Mouse (Mus musculus) myocyte (in vitro differentiated cells): ENCODE measurements at regions not wholly inside any gene's neighbourhood (a gene's known extent, or its start where the extent isn't known, plus 50 kb on each side); places are given as distances from the start of the nearest gene placed in this dataset.

Experiments used
- H3K27me3 ChIP-seq: one replicate; pipeline ENCODE4 v1.6.1; 2011; ENCODE audit not compliant: control insufficient read depth, insufficient read depth, insufficient read length
- H3K36me3 ChIP-seq: one replicate; pipeline ENCODE4 v1.6.1; 2011; ENCODE audit not compliant: control insufficient read depth, insufficient read depth
- H3K4me2 ChIP-seq: one replicate; pipeline ENCODE4 v1.6.1; 2011; ENCODE audit warnings: low read depth, control low read depth
- H3K4me3 ChIP-seq: one replicate; pipeline ENCODE4 v1.5.1; 2011; ENCODE audit warnings: mild to moderate bottlenecking, control low read depth, moderate library complexity
- H3K79me2 ChIP-seq: one replicate; pipeline ENCODE4 v1.6.1; 2011; ENCODE audit not compliant: control insufficient read depth, insufficient read depth
- H3ac ChIP-seq: one replicate; pipeline ENCODE4 v1.6.1; 2011; ENCODE audit not compliant: control insufficient read depth, insufficient read length
- CEBPB ChIP-seq: IDR thresholded peaks from 2 replicates; pipeline ENCODE4 v1.6.1; 2011; ENCODE audit warnings: mild to moderate bottlenecking, moderate library complexity; ENCODE audit not compliant: poor library complexity, insufficient read depth, severe bottlenecking
- E2F4 ChIP-seq: IDR thresholded peaks from one replicate; pipeline ENCODE4 v1.6.1; 2011; ENCODE audit warnings: mild to moderate bottlenecking, control low read depth, moderate library complexity; ENCODE audit not compliant: insufficient read depth
- MAX ChIP-seq: IDR thresholded peaks from one replicate; pipeline ENCODE4 v1.6.1; 2011; ENCODE audit warnings: low read depth, mild to moderate bottlenecking, control low read depth
- MYOD1 ChIP-seq, 3 experiments: IDR thresholded peaks; one replicate each; pipeline ENCODE4 v1.6.1; 2011; ENCODE audit warnings: control low read depth in 2 of 3, low read depth in 2 of 3, mild to moderate bottlenecking in 2 of 3, moderate library complexity in 1 of 3; ENCODE audit not compliant: insufficient read length in 2 of 3, control insufficient read depth in 1 of 3
- MYOG ChIP-seq, 3 experiments: IDR thresholded peaks; one replicate each; pipeline ENCODE4 v1.6.1; 2011; ENCODE audit warnings: control low read depth in 2 of 3, low read depth in 2 of 3, mild to moderate bottlenecking in 2 of 3; ENCODE audit not compliant: insufficient read length in 2 of 3, control insufficient read depth in 1 of 3, insufficient read depth in 1 of 3
- POLR2A ChIP-seq: IDR thresholded peaks from one replicate; pipeline ENCODE4 v1.6.1; 2011; ENCODE audit warnings: low read depth, mild to moderate bottlenecking, control low read depth, moderate library complexity; ENCODE audit not compliant: insufficient read length
- POLR2AphosphoS2 ChIP-seq: IDR thresholded peaks from one replicate; pipeline ENCODE4 v1.6.1; 2011; ENCODE audit warnings: low read depth, control low read depth; ENCODE audit not compliant: insufficient read length
- REST ChIP-seq: IDR thresholded peaks from one replicate; pipeline ENCODE4 v1.6.1; 2011; ENCODE audit warnings: mild to moderate bottlenecking, control low read depth, moderate library complexity; ENCODE audit not compliant: insufficient read depth, insufficient read length
- SRF ChIP-seq: IDR thresholded peaks from one replicate; pipeline ENCODE4 v1.6.1; 2011; ENCODE audit warnings: low read depth; ENCODE audit not compliant: control insufficient read depth, insufficient read length
- TCF12 ChIP-seq: IDR thresholded peaks from one replicate; pipeline ENCODE4 v1.6.1; 2011; ENCODE audit warnings: mild to moderate bottlenecking, control low read depth; ENCODE audit not compliant: poor library complexity, insufficient read depth, severe bottlenecking
- TCF3 ChIP-seq: IDR thresholded peaks from one replicate; pipeline ENCODE4 v1.6.1; 2011; ENCODE audit warnings: low read depth, control low read depth; ENCODE audit not compliant: insufficient read length
- USF1 ChIP-seq: IDR thresholded peaks from one replicate; pipeline ENCODE4 v1.6.1; 2011; ENCODE audit warnings: low read depth, mild to moderate bottlenecking, control low read depth, moderate library complexity

GRCm38 (mm10) chr6:52415341-52415946 is 102.1 kb downstream of the Evx1 start:
- Histone ChIP-seq H3K4me2 (no peak overlapping the region), H3K79me2 (no peaks in the 10 kb centered on the region), H3K27me3 (no peaks in the 10 kb centered on the region), H3K36me3 (no peaks in the 10 kb centered on the region), H3ac (no peak overlapping the region), H3K4me3 (no peak overlapping the region)
- TF ChIP-seq POLR2A: no peak
- no peak for TF ChIP-seq MYOG (IDR thresholded peaks at IDR 0.05; ENCODE audit: control insufficient read depth in 1 of 3, insufficient read depth in 1 of 3, insufficient read length in 2 of 3, low read depth in 2 of 3)
- no peak for TF ChIP-seq REST
- TF ChIP-seq SRF: no peak
- TF ChIP-seq POLR2AphosphoS2: no peak
- no peak for TF ChIP-seq USF1
- no peak for TF ChIP-seq MYOD1 (IDR thresholded peaks at IDR 0.05; ENCODE audit: control insufficient read depth in 1 of 3, insufficient read length in 2 of 3, low read depth in 2 of 3)
- TF ChIP-seq TCF3: no peak
- no peak for TF ChIP-seq E2F4
- no peak for TF ChIP-seq MAX

GRCm38 (mm10) chr6:52416491-52416890 is 103.2 kb downstream of the Evx1 start:
- Histone ChIP-seq H3K27me3 (no peaks in the 10 kb centered on the region), H3ac (no peak overlapping the region), H3K36me3 (no peaks in the 10 kb centered on the region), H3K4me2 (no peak overlapping the region), H3K79me2 (no peaks in the 10 kb centered on the region), H3K4me3 (no peak overlapping the region)
- TF ChIP-seq POLR2AphosphoS2: no peak
- TF ChIP-seq SRF: no peak
- TF ChIP-seq TCF3: no peak
- no peak for TF ChIP-seq USF1

GRCm38 (mm10) chr6:52417439-52418124 is 104.3 kb downstream of the Evx1 start:
- no peak overlapping the region for H3K4me2 ChIP-seq
- TF ChIP-seq REST (no peak), MAX (no peak), CEBPB (no peak), POLR2AphosphoS2 (no peak)

DNA sequence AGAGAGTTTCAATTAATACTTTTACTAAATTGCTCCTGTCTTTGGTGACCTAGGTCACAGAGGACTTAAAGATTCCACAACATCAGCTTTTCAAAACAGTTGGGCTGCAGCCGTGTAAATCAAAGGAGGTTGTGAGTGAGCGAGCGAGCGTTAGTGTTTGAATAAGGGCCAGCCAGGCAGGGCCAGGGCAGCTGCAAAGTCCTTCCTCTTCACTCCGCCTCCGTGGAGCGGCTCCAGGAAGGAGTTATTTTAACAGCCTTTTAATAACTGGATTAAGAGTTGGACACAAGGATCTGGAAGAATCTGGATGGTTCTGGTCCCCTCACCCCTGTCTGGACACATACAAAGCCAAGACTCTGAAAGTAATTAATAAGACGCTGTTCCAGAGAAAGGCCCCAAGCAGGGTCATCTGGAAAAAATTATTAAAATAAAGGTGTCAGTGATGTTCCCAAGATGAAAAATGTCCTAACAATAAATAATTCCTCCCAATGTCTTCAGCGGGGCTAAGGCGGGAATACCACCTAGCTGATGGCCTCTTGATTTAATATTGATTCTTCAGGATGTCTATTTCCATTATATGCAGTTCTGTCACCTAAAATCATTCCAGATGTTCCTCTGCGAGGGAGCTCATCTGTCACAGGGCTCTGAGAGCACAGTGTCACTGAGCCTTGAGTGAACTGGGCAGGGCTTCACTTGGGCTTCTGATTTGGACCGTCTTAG is 105.3 kb downstream of the Evx1 start:
- Histone ChIP-seq H3K4me3 (no peak overlapping the region), H3ac (no peak overlapping the region), H3K36me3 (no peaks in the 10 kb centered on the region), H3K79me2 (no peaks in the 10 kb centered on the region), H3K4me2 (no peak overlapping the region), H3K27me3 (no peaks in the 10 kb centered on the region)
- TF ChIP-seq CEBPB (no peak), REST (no peak), TCF3 (no peak), MYOG (IDR thresholded peaks at IDR 0.05; ENCODE audit: control insufficient read depth in 1 of 3, insufficient read depth in 1 of 3, insufficient read length in 2 of 3, low read depth in 2 of 3) (no peak), POLR2AphosphoS2 (no peak), MYOD1 (IDR thresholded peaks at IDR 0.05; ENCODE audit: control insufficient read depth in 1 of 3, insufficient read length in 2 of 3, low read depth in 2 of 3) (no peak), TCF12 (no peak), MAX (no peak), POLR2A (no peak)

More at GRCm38 (mm10) chr6:52417439-52418124, 104.3 kb downstream of the Evx1 start:
- Histone ChIP-seq H3ac (no peak overlapping the region), H3K4me3 (no peak overlapping the region), H3K79me2 (no peaks in the 10 kb centered on the region), H3K27me3 (no peaks in the 10 kb centered on the region), H3K36me3 (no peaks in the 10 kb centered on the region)

- no peak overlapping the region for H3K4me2 ChIP-seq
- H3K4me3 ChIP-seq: no peak overlapping the region
- H3ac ChIP-seq: no peak overlapping the region
- no peaks in the 10 kb centered on the region for H3K36me3 ChIP-seq
- TF ChIP-seq TCF3: no peak
- no peak for TF ChIP-seq REST
- no peak for TF ChIP-seq E2F4
- no peaks in the 10 kb centered on the region for H3K27me3 ChIP-seq
- H3K79me2 ChIP-seq: no peaks in the 10 kb centered on the region
Observed at GRCm38 (mm10) chr6:52420276-52420970, 107.1 kb downstream of the Evx1 start.
